Mouse (Mus musculus) limb, embryonic 15.5 days (tissue): ENCODE data around the gene Rab36. TPM values are rescaled to one million over a fixed set of nuclear protein-coding genes. Genes with fewer than 3 reads are reported as not detected.

Experiments used
- polyA plus RNA-seq: library from polyadenylated mRNA; unstranded; fragments of >200 nt; fragmentation: Nextera tagmentation; extraction: Ambion mirVana; gene quantifications from 2 replicates; pipeline ENCODE4 v1.2.1, GENCODE M21; 2015

The Rab36 gene
- polyA plus RNA-seq, 1 experiment from 2014 or later: 6.7 TPM

Other genes with a start within 250 kb of the Rab36 start
- 3.3 and 3.6 TPM in 2 replicates for gene Gnaz, start 69.9 kb upstream of the Rab36 start, polyA plus RNA-seq
- gene Rsph14, start 4.5 kb upstream of the Rab36 start, polyA plus RNA-seq: not detected in 2 replicates
- 7.5 and 7.6 TPM in 2 replicates for gene Bcr, start 23.5 kb downstream of the Rab36 start, polyA plus RNA-seq
- 28.3 and 31.7 TPM in 2 replicates for gene Specc1l, start 175.0 kb downstream of the Rab36 start, polyA plus RNA-seq